Mouse (Mus musculus) adrenal gland, postnatal 0 days (tissue): ENCODE data around the gene Olfr527. TPM values are rescaled to one million over a fixed set of nuclear protein-coding genes. Genes with fewer than 3 reads are reported as not detected.

Source experiments
- polyA plus RNA-seq: library from polyadenylated mRNA; unstranded; fragments of >200 nt; fragmentation: Nextera tagmentation; extraction: Ambion mirVana; gene quantifications from 2 replicates; pipeline ENCODE4 v1.2.1, GENCODE M21; 2015

The Olfr527 gene
- not detected in 2 replicates for polyA plus RNA-seq

DNA sequence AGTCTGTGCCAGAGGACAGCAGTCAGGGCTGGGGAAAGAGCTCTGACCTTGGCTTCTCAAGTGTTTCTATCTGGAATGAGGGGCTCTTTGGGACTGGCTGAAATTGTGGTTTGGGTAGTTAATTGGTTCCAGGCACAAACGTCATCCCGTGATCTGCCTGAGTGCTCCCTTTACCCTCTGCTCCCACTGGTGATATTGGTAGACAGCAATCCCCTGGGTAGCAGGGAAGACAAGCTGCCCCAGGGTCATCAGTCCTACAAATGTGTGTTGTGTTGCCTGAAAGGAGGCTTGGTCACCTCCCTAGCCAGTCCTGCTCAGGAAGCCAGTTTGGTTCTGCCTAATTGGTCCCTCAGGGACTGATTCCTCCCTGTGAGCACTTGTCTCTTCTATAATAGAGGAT, at the start of gene Olfr527:
TSS of gene Olfr527 (plus strand) at position 301 of the 400 bp plus-strand sequence.

DNA sequence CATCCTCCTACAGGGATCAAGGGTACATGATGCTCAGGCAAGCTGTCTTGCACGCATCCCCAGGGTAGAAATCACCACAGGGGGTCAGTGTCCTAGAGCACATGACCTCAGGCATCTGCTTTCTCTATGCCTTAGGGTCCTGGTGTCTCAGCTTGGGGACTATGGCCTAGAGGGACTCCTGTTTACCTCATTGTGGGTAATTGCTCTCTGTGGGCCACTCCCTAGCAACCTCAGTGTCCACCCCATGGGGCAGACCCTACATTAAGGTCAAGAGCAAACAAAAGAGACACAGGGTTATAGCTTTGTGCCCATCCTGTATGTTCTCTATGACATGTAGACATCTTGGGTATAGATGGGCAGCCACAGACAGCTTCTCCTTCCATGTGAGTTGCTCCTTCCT, 13.3 kb upstream of the Olfr527 start, which contains the start of gene Olfr525:
TSS of gene Olfr525 (plus strand) at position 301 of the 400 bp plus-strand sequence.

DNA sequence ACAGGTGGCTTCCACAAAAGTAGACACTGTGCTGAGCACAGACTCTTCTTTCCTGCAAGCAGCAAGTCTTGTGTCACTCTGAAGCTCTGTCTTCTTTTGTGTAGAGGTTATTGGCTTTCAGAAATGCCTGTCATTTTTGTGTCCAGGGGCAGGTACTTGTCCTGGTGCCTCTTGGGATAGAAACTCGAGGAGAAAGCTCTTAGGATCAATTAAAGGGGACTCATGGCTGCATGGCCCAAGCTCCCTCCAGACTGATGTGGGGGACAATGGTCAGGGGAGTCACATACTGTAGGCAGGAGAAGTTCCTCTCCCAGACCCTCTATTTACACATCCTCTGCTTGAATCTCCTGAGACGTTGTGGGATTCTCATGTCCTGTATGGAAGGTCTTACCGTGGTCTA, 27.8 kb downstream of the Olfr527 start, which contains the start of gene Olfr60:
TSS of gene Olfr60 (minus strand) at position 101 of the 400 bp plus-strand sequence.

DNA sequence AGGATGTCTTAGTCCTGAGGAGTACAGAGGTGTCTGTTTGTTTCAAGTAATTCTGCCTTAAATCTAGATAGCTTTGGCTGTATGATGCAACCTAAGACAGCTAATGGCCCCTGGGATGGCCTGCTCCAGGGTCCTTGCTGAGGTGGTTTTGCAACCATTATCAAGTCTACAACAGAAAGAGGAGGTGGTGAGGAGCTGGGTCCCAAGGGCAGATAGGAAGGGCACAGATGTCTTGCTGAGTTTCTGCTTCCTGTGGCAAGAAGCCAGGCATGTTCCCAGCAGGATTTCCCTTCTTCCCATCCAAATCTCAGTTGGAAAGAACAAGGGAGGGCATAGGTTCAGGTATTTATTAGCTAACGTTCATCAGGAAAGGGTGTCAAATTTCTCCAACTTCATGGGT, 42.4 kb downstream of the Olfr527 start, which contains the start of gene Olfr530:
TSS of gene Olfr530 (minus strand) at position 101 of the 400 bp plus-strand sequence.

Other genes starting within 250 kb of the Olfr527 start
- 0.77 and 13.5 TPM in 2 replicates for gene Prap1, start 240.6 kb upstream of the Olfr527 start, polyA plus RNA-seq
- gene Fuom, start 231.6 kb upstream of the Olfr527 start, polyA plus RNA-seq, result 128 and 178 TPM in 2 replicates
- gene Paox, start 218.2 kb upstream of the Olfr527 start, polyA plus RNA-seq, result 16.9 and 26.2 TPM in 2 replicates
- 290 and 453 TPM in 2 replicates for gene Echs1, start 217.5 kb upstream of the Olfr527 start, polyA plus RNA-seq
- 32.9 and 51.0 TPM in 2 replicates for gene Mtg1, start 196.5 kb upstream of the Olfr527 start, polyA plus RNA-seq
- gene Sprn, start 179.1 kb upstream of the Olfr527 start, polyA plus RNA-seq, result 1.9 and 4.3 TPM in 2 replicates
- gene Olfr522, start 169.3 kb upstream of the Olfr527 start, polyA plus RNA-seq, result not detected in 2 replicates
- gene Olfr523, start 160.8 kb upstream of the Olfr527 start, polyA plus RNA-seq, result not detected in 2 replicates
- not detected in 2 replicates for gene Olfr524, start 128.1 kb upstream of the Olfr527 start, polyA plus RNA-seq
- 0.07 TPM in 1 of 2 replicates, not detected in the other for gene Cd163l1, start 115.8 kb upstream of the Olfr527 start, polyA plus RNA-seq
- gene 5830411N06Rik, start 86.7 kb upstream of the Olfr527 start, polyA plus RNA-seq, result not detected in 2 replicates
- not detected in 2 replicates for gene Olfr525, start 13.2 kb upstream of the Olfr527 start, polyA plus RNA-seq
- gene Olfr60, start 27.7 kb downstream of the Olfr527 start, polyA plus RNA-seq, result not detected in 2 replicates
- not detected in 2 replicates for gene Olfr530, start 42.3 kb downstream of the Olfr527 start, polyA plus RNA-seq
- not detected in 2 replicates for gene Olfr531, start 68.9 kb downstream of the Olfr527 start, polyA plus RNA-seq
- not detected in 2 replicates for gene Olfr532, start 87.6 kb downstream of the Olfr527 start, polyA plus RNA-seq
- not detected in 2 replicates for gene Olfr533, start 129.4 kb downstream of the Olfr527 start, polyA plus RNA-seq
- not detected in 2 replicates for gene Olfr535, start 150.2 kb downstream of the Olfr527 start, polyA plus RNA-seq
- gene Olfr536, start 173.4 kb downstream of the Olfr527 start, polyA plus RNA-seq, result not detected in 2 replicates
- gene Olfr538, start 233.9 kb downstream of the Olfr527 start, polyA plus RNA-seq, result not detected in 2 replicates